1 mouse cellular context compared by ENCODE assay signal in genomic region chr5:30887858-30888336, GRCm38 (mm10).
TF ChIP-seq lines count a peak whose summit lies in the region.

No protein-coding gene starts in this region.

TF ChIP-seq in CH12.LX, 34 proteins besides CTCF, POLR2A, EP300 and RAD21:
- TF ChIP-seq JUN (IDR thresholded peaks at IDR 0.05; ENCODE audit: insufficient read depth, low read depth, low read length) (no peak), MEF2A (IDR thresholded peaks at IDR 0.05; ENCODE audit: borderline replicate concordance, low read depth, low read length) (no peak; the same call in 1 of the 2 replicates), MAFK (IDR thresholded peaks at IDR 0.05; ENCODE audit: insufficient replicate concordance, low read length) (peak; percentile 96), ELF1 (IDR thresholded peaks at IDR 0.05; ENCODE audit: low read depth, low read length) (peak; percentile 96), GABPA (IDR thresholded peaks at IDR 0.05; ENCODE audit: insufficient replicate concordance, low read depth, low read length) (no peak), ETS1 (conservative IDR thresholded peaks at IDR 0.05; ENCODE audit: low read depth, low read length) (no peak), SIN3A (IDR thresholded peaks at IDR 0.05; ENCODE audit: low read length) (no peak), KAT2A (IDR thresholded peaks at IDR 0.05; ENCODE audit: insufficient replicate concordance, low read length) (0 out of 2 replicates have a peak, but pooled peaks have one; percentile 71), HCFC1 (IDR thresholded peaks at IDR 0.05; ENCODE audit: low read depth, low read length) (no peak), ZNF384 (IDR thresholded peaks at IDR 0.05; ENCODE audit: low read depth, low read length) (peak; percentile 99), IRF4 (IDR thresholded peaks at IDR 0.05; ENCODE audit: low read depth, low read length) (peak; percentile 58; the same call in 1 of the 2 replicates), NRF1 (IDR thresholded peaks at IDR 0.05; ENCODE audit: low read depth, low read length) (peak; percentile 72), UBTF (IDR thresholded peaks at IDR 0.05; ENCODE audit: low read depth, low read length) (peak; percentile 88)
